Mouse (Mus musculus) limb, embryonic 13.5 days (tissue): ENCODE measurements around the gene Hypk. TPM values are rescaled to one million over a fixed set of nuclear protein-coding genes. Genes with fewer than 3 reads are reported as not detected.
A peak's percentile ranks its signal among the peaks of the same experiment; 100 is the strongest.

ENCODE experiments used
- ATAC-seq: fragments of 200-750 bp; cut with Nextera tagmentation; 2 replicates; pipeline ENCODE4 v1.8.0; 2017; ENCODE audit warnings: low read depth, moderate number of reproducible peaks, moderate TSS enrichment; ENCODE audit not compliant: low FRiP score
- H3K27ac ChIP-seq: fragments of 300-500 bp; sonication (generic); 2 replicates; pipeline ENCODE4 v1.5.1; 2015; ENCODE audit warnings: inconsistent platforms, mild to moderate bottlenecking, moderate library complexity
- H3K27me3 ChIP-seq: fragments of 300-500 bp; sonication (generic); 2 replicates; pipeline ENCODE4 v1.6.1; 2015; ENCODE audit warnings: mild to moderate bottlenecking, inconsistent platforms
- H3K36me3 ChIP-seq: fragments of 300-500 bp; sonication (generic); 2 replicates; pipeline ENCODE4 v1.6.1; 2015; ENCODE audit warnings: inconsistent platforms, mild to moderate bottlenecking, moderate library complexity
- H3K4me1 ChIP-seq: fragments of 300-500 bp; sonication (generic); 2 replicates; pipeline ENCODE4 v1.6.1; 2015; ENCODE audit warnings: inconsistent platforms
- H3K4me2 ChIP-seq: fragments of 300-500 bp; sonication (generic); replicated peaks from 2 replicates; pipeline ENCODE4 v1.6.1; 2015; ENCODE audit warnings: inconsistent platforms, mild to moderate bottlenecking, moderate library complexity
- H3K4me3 ChIP-seq: fragments of 300-500 bp; sonication (generic); 2 replicates; pipeline ENCODE4 v1.5.1; 2015; ENCODE audit warnings: moderate library complexity, mild to moderate bottlenecking, inconsistent platforms
- H3K9ac ChIP-seq: fragments of 300-500 bp; sonication (generic); 2 replicates; pipeline ENCODE4 v1.6.1; 2015; ENCODE audit warnings: mild to moderate bottlenecking, inconsistent platforms
- H3K9me3 ChIP-seq: fragments of 300-500 bp; sonication (generic); 2 replicates; pipeline ENCODE4 v1.6.1; 2016; ENCODE audit warnings: inconsistent platforms
- WGBS: fragments of 180-500 bp; shearing (Covaris S2); methylation state at CpG from one replicate; pipeline ENCODE4 v1.1.7; 2015; 5-methylcytosine and 5-hydroxymethylcytosine counted together
- polyA plus RNA-seq: library from polyadenylated mRNA; unstranded; fragments of >200 nt; fragmentation: Nextera tagmentation; extraction: Ambion mirVana; gene quantifications from 2 replicates; pipeline ENCODE4 v1.2.1, GENCODE M21; 2015

The Hypk gene
- polyA plus RNA-seq, 1 experiment from 2014 or later = 133 TPM

GRCm38 (mm10) chr2:121434854-121435253, 18.2 kb upstream of the Hypk start:
- Histone ChIP-seq H3K27me3 (no peaks in the 10 kb centered on the region), H3K4me1 (no peaks in the 10 kb centered on the region), H3K9me3 (no peaks in the 10 kb centered on the region), H3K9ac (no peak overlapping the region), H3K27ac (no peak overlapping the region), H3K4me3 (no peak overlapping the region), H3K4me2 (no peak overlapping the region), H3K36me3 (peaks cover 96% of the 10 kb centered on the region)
- WGBS = 97% methylated on average over 1 of the region's 1 CpGs
- ATAC-seq = no peak

GRCm38 (mm10) chr2:121439746-121440145, 13.3 kb upstream of the Hypk start:
- H3K4me1 ChIP-seq = peaks cover 19% of the 10 kb centered on the region
- no peak for ATAC-seq
- WGBS = 62% methylated on average over 4 of the region's 4 CpGs
- H3K4me2 ChIP-seq = no peak overlapping the region
- no peak overlapping the region for H3K27ac ChIP-seq
- peaks cover 14% of the 10 kb centered on the region; the same call in 1 of the 2 replicates for H3K27me3 ChIP-seq
- H3K9ac ChIP-seq = no peak overlapping the region
- H3K4me3 ChIP-seq = no peak overlapping the region
- peaks cover 49% of the 10 kb centered on the region for H3K36me3 ChIP-seq
- H3K9me3 ChIP-seq = no peaks in the 10 kb centered on the region

- Histone ChIP-seq H3K27me3 (peaks cover 14% of the 10 kb centered on the region; the same call in 1 of the 2 replicates), H3K27ac (no peak overlapping the region), H3K9me3 (no peaks in the 10 kb centered on the region), H3K9ac (no peak overlapping the region; the same call in 1 of the 2 replicates), H3K4me1 (peaks cover 19% of the 10 kb centered on the region), H3K36me3 (peaks cover 37% of the 10 kb centered on the region), H3K4me3 (no peak overlapping the region), H3K4me2 (peak overlapping the region; percentile 92; the same call in 1 of the 2 replicates)
- WGBS = 58% methylated on average over 5 of the region's 5 CpGs
- no peak for ATAC-seq
Observed at GRCm38 (mm10) chr2:121440834-121441605, 12.1 kb upstream of the Hypk start.

GRCm38 (mm10) chr2:121441800-121442199, 11.3 kb upstream of the Hypk start:
- Histone ChIP-seq H3K4me2 (peak overlapping the region; percentile 92), H3K27ac (no peak overlapping the region), H3K9ac (peak overlapping the region; percentile 64), H3K4me3 (peak overlapping the region; percentile 54), H3K36me3 (peaks cover 31% of the 10 kb centered on the region), H3K4me1 (peaks cover 19% of the 10 kb centered on the region), H3K9me3 (no peaks in the 10 kb centered on the region), H3K27me3 (peaks cover 14% of the 10 kb centered on the region; the same call in 1 of the 2 replicates)
- ATAC-seq = no peak
- WGBS = 7% methylated on average over 11 of the region's 11 CpGs

- Histone ChIP-seq H3K4me1 (peaks cover 19% of the 10 kb centered on the region), H3K9me3 (no peaks in the 10 kb centered on the region), H3K27ac (no peak overlapping the region), H3K27me3 (peaks cover 14% of the 10 kb centered on the region; the same call in 1 of the 2 replicates), H3K9ac (peak overlapping the region; percentile 64), H3K36me3 (peaks cover 25% of the 10 kb centered on the region), H3K4me3 (peak overlapping the region; percentile 54), H3K4me2 (peak overlapping the region; percentile 92)
- under 1% methylated on average over 30 of the region's 30 CpGs for WGBS
- ATAC-seq = peak; percentile 81
Observed at GRCm38 (mm10) chr2:121442259-121443067, 10.6 kb upstream of the Hypk start.

GRCm38 (mm10) chr2:121443068-121443349, 10.1 kb upstream of the Hypk start:
- Histone ChIP-seq H3K4me1 (peaks cover 22% of the 10 kb centered on the region), H3K36me3 (peaks cover 20% of the 10 kb centered on the region), H3K27me3 (peaks cover 14% of the 10 kb centered on the region; the same call in 1 of the 2 replicates), H3K4me3 (peak overlapping the region; percentile 54), H3K9ac (peak overlapping the region; percentile 64), H3K9me3 (no peaks in the 10 kb centered on the region), H3K27ac (no peak overlapping the region), H3K4me2 (peak overlapping the region; percentile 92)
- ATAC-seq = no peak
- WGBS = 3% methylated on average over 8 of the region's 8 CpGs

GRCm38 (mm10) chr2:121444178-121444577, 8.9 kb upstream of the Hypk start, which contains the start of gene Ell3:
TSS of gene Ell3 (minus strand) at chr2:121444278.
- Histone ChIP-seq H3K4me1 (peaks cover 23% of the 10 kb centered on the region), H3K36me3 (peaks cover 8% of the 10 kb centered on the region; the same call in 1 of the 2 replicates), H3K9ac (peak within 1 kb of the TSS; percentile 64; the same call in 1 of the 2 replicates), H3K9me3 (no peaks in the 10 kb centered on the region), H3K4me2 (peak within 1 kb of the TSS; percentile 92), H3K27me3 (peaks cover 14% of the 10 kb centered on the region; the same call in 1 of the 2 replicates), H3K4me3 (peak within 1 kb of the TSS; percentile 54), H3K27ac (no peak within 1 kb of the TSS)
- 80% methylated on average over 1 of the region's 1 CpGs for WGBS
- no peak for ATAC-seq

- Histone ChIP-seq H3K36me3 (no peaks in the 10 kb centered on the region), H3K27me3 (peaks cover 14% of the 10 kb centered on the region; the same call in 1 of the 2 replicates), H3K9ac (no peak overlapping the region), H3K4me2 (no peak overlapping the region), H3K9me3 (no peaks in the 10 kb centered on the region), H3K4me3 (no peak overlapping the region), H3K27ac (no peak overlapping the region), H3K4me1 (peaks cover 23% of the 10 kb centered on the region)
- WGBS = 78% methylated on average over 3 of the region's 3 CpGs
- no peak for ATAC-seq
Observed at GRCm38 (mm10) chr2:121445117-121445516, 8.0 kb upstream of the Hypk start.

- Histone ChIP-seq H3K9me3 (no peaks in the 10 kb centered on the region), H3K36me3 (peaks cover 5% of the 10 kb centered on the region), H3K4me1 (peaks cover 34% of the 10 kb centered on the region), H3K4me2 (no peak overlapping the region), H3K27ac (no peak overlapping the region), H3K9ac (no peak overlapping the region), H3K4me3 (no peak overlapping the region), H3K27me3 (0 out of 2 replicates have a peak, but pooled peaks cover 6% of the 10 kb centered on the region)
- 79% methylated on average over 4 of the region's 4 CpGs for WGBS
- no peak for ATAC-seq
Observed at GRCm38 (mm10) chr2:121446506-121446905, 6.6 kb upstream of the Hypk start.

GRCm38 (mm10) chr2:121447006-121447405, 6.1 kb upstream of the Hypk start:
- 0 out of 2 replicates have a peak, but pooled peaks cover under 1% of the 10 kb centered on the region for H3K27me3 ChIP-seq
- no peak for ATAC-seq
- no peak overlapping the region for H3K9ac ChIP-seq
- H3K36me3 ChIP-seq = peaks cover 7% of the 10 kb centered on the region
- H3K4me1 ChIP-seq = peaks cover 30% of the 10 kb centered on the region
- H3K27ac ChIP-seq = no peak overlapping the region
- 86% methylated on average over 3 of the region's 3 CpGs for WGBS
- no peak overlapping the region for H3K4me3 ChIP-seq
- H3K9me3 ChIP-seq = no peaks in the 10 kb centered on the region
- no peak overlapping the region for H3K4me2 ChIP-seq

- ATAC-seq = no peak
Observed at GRCm38 (mm10) chr2:121448136-121448535, 5.0 kb upstream of the Hypk start.

More at GRCm38 (mm10) chr2:121448136-121448535, 5.0 kb upstream of the Hypk start:
- no peaks in the 10 kb centered on the region for H3K27me3 ChIP-seq
- peak overlapping the region; percentile 92 for H3K27ac ChIP-seq
- H3K9ac ChIP-seq = peak overlapping the region; percentile 65
- peak overlapping the region; percentile 99 for H3K4me3 ChIP-seq
- no peaks in the 10 kb centered on the region for H3K9me3 ChIP-seq
- peaks cover 24% of the 10 kb centered on the region for H3K4me1 ChIP-seq
- 16% methylated on average over 9 of the region's 9 CpGs for WGBS
- H3K4me2 ChIP-seq = peak overlapping the region; percentile 77
- peaks cover 19% of the 10 kb centered on the region for H3K36me3 ChIP-seq
